Mouse (Mus musculus) embryonic facial prominence, embryonic 10.5 days (tissue): ENCODE results near the gene Klk5. TPM values are rescaled to one million over a fixed set of nuclear protein-coding genes. Genes with fewer than 3 reads are reported as not detected.

Experiments
- DNase-seq: peaks from one replicate; pipeline ENCODE4 v3.0.0-alpha.2; 2017; ENCODE audit warnings: low spot score
- H3K27ac ChIP-seq: fragments of 300-500 bp; sonication (generic); replicated peaks from 2 replicates; pipeline ENCODE4 v1.5.1; 2016; ENCODE audit warnings: mild to moderate bottlenecking
- H3K27me3 ChIP-seq: fragments of 300-500 bp; sonication (generic); replicated peaks from 2 replicates; pipeline ENCODE4 v1.6.1; 2016; ENCODE audit warnings: low read depth, mild to moderate bottlenecking; ENCODE audit not compliant: poor library complexity, severe bottlenecking
- H3K36me3 ChIP-seq: fragments of 300-500 bp; sonication (generic); replicated peaks from 2 replicates; pipeline ENCODE4 v1.6.1; 2016; ENCODE audit warnings: mild to moderate bottlenecking, moderate library complexity
- H3K4me1 ChIP-seq: fragments of 300-500 bp; sonication (generic); 2 replicates; pipeline ENCODE4 v1.6.1; 2016
- H3K4me3 ChIP-seq: fragments of 300-500 bp; sonication (generic); 2 replicates; pipeline ENCODE4 v1.5.1; 2016; ENCODE audit warnings: mild to moderate bottlenecking, moderate library complexity
- H3K9me3 ChIP-seq: fragments of 300-500 bp; sonication (generic); 2 replicates; pipeline ENCODE4 v1.6.1; 2016; ENCODE audit warnings: mild to moderate bottlenecking
- WGBS: fragments of 180-500 bp; shearing (Covaris S2); methylation state at CpG from one replicate; pipeline ENCODE4 v1.1.7; 2016; 5-methylcytosine and 5-hydroxymethylcytosine counted together
- polyA plus RNA-seq: library from polyadenylated mRNA; unstranded; fragments of >200 nt; fragmentation: Nextera tagmentation; extraction: Ambion mirVana; gene quantifications from 2 replicates; pipeline ENCODE4 v1.2.1, GENCODE M21; 2016

Klk5 gene
- polyA plus RNA-seq, 1 experiment from 2014 or later: not detected

- WGBS: 18% methylated on average over 4 of the region's 4 CpGs
Observed at GRCm38 (mm10) chr7:43882346-43882745, 40.6 kb downstream of the Klk5 start.

GRCm38 (mm10) chr7:43882811-43883210 is 41.0 kb downstream of the Klk5 start:
- no peak overlapping the region for H3K4me3 ChIP-seq
- peaks cover 20% of the 10 kb centered on the region for H3K4me1 ChIP-seq
- no peak for DNase-seq
- no peaks in the 10 kb centered on the region for H3K36me3 ChIP-seq
- 31% methylated on average over 4 of the region's 4 CpGs for WGBS
- H3K9me3 ChIP-seq: 0 out of 2 replicates have a peak, but pooled peaks cover 2% of the 10 kb centered on the region
- no peak overlapping the region for H3K27ac ChIP-seq
- peaks cover 18% of the 10 kb centered on the region for H3K27me3 ChIP-seq

More at GRCm38 (mm10) chr7:43882346-43882745, 40.6 kb downstream of the Klk5 start:
- Histone ChIP-seq H3K4me1 (peaks cover 20% of the 10 kb centered on the region), H3K4me3 (no peak overlapping the region), H3K36me3 (no peaks in the 10 kb centered on the region), H3K27ac (no peak overlapping the region), H3K27me3 (peaks cover 18% of the 10 kb centered on the region), H3K9me3 (0 out of 2 replicates have a peak, but pooled peaks cover 2% of the 10 kb centered on the region)
- DNase-seq: no peak

GRCm38 (mm10) chr7:43883547-43883946 is 41.8 kb downstream of the Klk5 start:
- WGBS: 8% methylated on average over 14 of the region's 14 CpGs
- DNase-seq: peak; percentile 71
- peak overlapping the region; percentile 33; the same call in 1 of the 2 replicates for H3K4me3 ChIP-seq

GRCm38 (mm10) chr7:43891365-43891764 is 49.6 kb downstream of the Klk5 start:
- H3K27me3 ChIP-seq: no peaks in the 10 kb centered on the region
- no peak overlapping the region for H3K27ac ChIP-seq
- H3K9me3 ChIP-seq: no peaks in the 10 kb centered on the region
- DNase-seq: no peak
- 65% methylated on average over 5 of the region's 5 CpGs for WGBS
- H3K4me3 ChIP-seq: no peak overlapping the region
- no peaks in the 10 kb centered on the region for H3K36me3 ChIP-seq
- no peaks in the 10 kb centered on the region for H3K4me1 ChIP-seq

More at GRCm38 (mm10) chr7:43883547-43883946, 41.8 kb downstream of the Klk5 start:
- H3K4me1 ChIP-seq: peaks cover 20% of the 10 kb centered on the region
- no peaks in the 10 kb centered on the region for H3K9me3 ChIP-seq
- H3K36me3 ChIP-seq: no peaks in the 10 kb centered on the region
- peaks cover 18% of the 10 kb centered on the region for H3K27me3 ChIP-seq
- no peak overlapping the region for H3K27ac ChIP-seq

- H3K27ac ChIP-seq: no peak overlapping the region
- H3K4me1 ChIP-seq: no peaks in the 10 kb centered on the region
- H3K27me3 ChIP-seq: no peaks in the 10 kb centered on the region
- H3K36me3 ChIP-seq: no peaks in the 10 kb centered on the region
- 63% methylated on average over 3 of the region's 3 CpGs for WGBS
- no peak overlapping the region for H3K4me3 ChIP-seq
- H3K9me3 ChIP-seq: no peaks in the 10 kb centered on the region
- DNase-seq: no peak
Observed at GRCm38 (mm10) chr7:43891788-43892187, 50.0 kb downstream of the Klk5 start.

GRCm38 (mm10) chr7:43894836-43895235 is 53.1 kb downstream of the Klk5 start:
- DNase-seq: peak; percentile 84

More at GRCm38 (mm10) chr7:43894836-43895235, 53.1 kb downstream of the Klk5 start:
- Histone ChIP-seq H3K4me1 (no peaks in the 10 kb centered on the region), H3K4me3 (no peak overlapping the region), H3K9me3 (no peaks in the 10 kb centered on the region), H3K27me3 (no peaks in the 10 kb centered on the region), H3K36me3 (no peaks in the 10 kb centered on the region), H3K27ac (no peak overlapping the region)
- WGBS: 11% methylated on average over 1 of the region's 1 CpGs

Other genes starting within 250 kb of the Klk5 start
- gene Zfp819, start 234.8 kb upstream of the Klk5 start, polyA plus RNA-seq: 1.1 and 1.4 TPM in 2 replicates
- not detected in 2 replicates for gene Ceacam18, start 207.3 kb upstream of the Klk5 start, polyA plus RNA-seq
- 0.25 and 0.52 TPM in 2 replicates for gene Siglece, start 181.8 kb upstream of the Klk5 start, polyA plus RNA-seq
- 18.1 and 18.7 TPM in 2 replicates for gene Ctu1, start 170.0 kb upstream of the Klk5 start, polyA plus RNA-seq
- gene Klk14, start 151.6 kb upstream of the Klk5 start, polyA plus RNA-seq: not detected in 2 replicates
- gene Klk13, start 129.4 kb upstream of the Klk5 start, polyA plus RNA-seq: 0.24 and 0.56 TPM in 2 replicates
- not detected in 2 replicates for gene Klk12, start 73.1 kb upstream of the Klk5 start, polyA plus RNA-seq
- 0.11 TPM in 1 of 2 replicates, not detected in the other for gene Klk11, start 67.4 kb upstream of the Klk5 start, polyA plus RNA-seq
- 0.25 and 0.39 TPM in 2 replicates for gene Klk10, start 60.9 kb upstream of the Klk5 start, polyA plus RNA-seq
- gene Klk9, start 50.1 kb upstream of the Klk5 start, polyA plus RNA-seq: 0.10 and 0.16 TPM in 2 replicates
- gene Klk8, start 44.4 kb upstream of the Klk5 start, polyA plus RNA-seq: 17.5 and 17.9 TPM in 2 replicates
- gene Klk7, start 30.7 kb upstream of the Klk5 start, polyA plus RNA-seq: not detected in 2 replicates
- gene Klk6, start 17.5 kb upstream of the Klk5 start, polyA plus RNA-seq: not detected in 2 replicates
- not detected in 2 replicates for gene Klk4, start 39.2 kb downstream of the Klk5 start, polyA plus RNA-seq
- gene Klk15, start 91.8 kb downstream of the Klk5 start, polyA plus RNA-seq: not detected in 2 replicates
- not detected in 2 replicates for gene Klk1b8, start 108.7 kb downstream of the Klk5 start, polyA plus RNA-seq
- gene Klk1b1, start 124.8 kb downstream of the Klk5 start, polyA plus RNA-seq: not detected in 2 replicates
- gene Klk1b9, start 134.1 kb downstream of the Klk5 start, polyA plus RNA-seq: not detected in 2 replicates
- not detected in 2 replicates for gene Klk1b11, start 153.9 kb downstream of the Klk5 start, polyA plus RNA-seq
- gene Klk1b26, start 170.2 kb downstream of the Klk5 start, polyA plus RNA-seq: not detected in 2 replicates
- gene Klk1b27, start 210.3 kb downstream of the Klk5 start, polyA plus RNA-seq: not detected in 2 replicates